Mouse (Mus musculus) liver, postnatal 0 days (tissue): ENCODE data around the gene Myadm.

Experiments used
- CTCF ChIP-seq: sonication (generic); IDR thresholded peaks from 2 replicates; pipeline ENCODE4 v1.5.1; 2016; ENCODE audit warnings: antibody characterized with exemption, low read depth
- EP300 ChIP-seq: IDR thresholded peaks from 2 replicates; pipeline ENCODE4 v1.6.1; 2016; ENCODE audit warnings: antibody characterized with exemption, low read depth, mild to moderate bottlenecking

- TF ChIP-seq CTCF (no peak), EP300 (no peak)
Observed at GRCm38 (mm10) chr7:3294794-3295193, 5.9 kb downstream of the Myadm start.
